Mouse (Mus musculus): ENCODE data around the gene 2410002F23Rik.

- TF ChIP-seq CTCF (IDR thresholded peaks at IDR 0.05; ENCODE audit: low read depth) (no peak), EP300 (IDR thresholded peaks at IDR 0.05; ENCODE audit: low read depth) (no peak)
These were observed 41.2 kb downstream of the 2410002F23Rik start for GRCm38 (mm10) chr7:44287760-44288159.
